Mouse (Mus musculus): ENCODE measurements around the gene Lrrc4.

DNA sequence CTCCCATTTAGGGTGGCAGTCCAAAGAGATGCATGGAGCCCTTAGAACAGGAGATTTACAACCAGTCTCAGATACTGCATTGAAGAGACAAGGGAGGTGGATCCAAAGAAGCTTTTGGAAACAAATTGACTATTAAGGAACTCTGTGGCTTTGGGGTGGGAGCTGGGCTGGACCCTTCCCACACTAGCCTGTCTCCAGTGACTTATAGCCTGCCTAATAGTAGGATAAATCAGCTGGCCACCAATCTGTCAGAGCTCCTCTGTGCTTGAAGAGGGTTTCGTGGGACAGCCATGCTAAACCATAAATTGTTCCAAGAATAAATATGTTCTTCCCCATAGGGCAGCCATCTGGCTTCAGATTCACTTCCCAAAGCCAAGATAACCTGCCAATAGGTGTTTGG, 43.8 kb upstream of the Lrrc4 start:
- no peak for TF ChIP-seq CTCF (IDR thresholded peaks at IDR 0.05; ENCODE audit: control insufficient read depth, insufficient read depth, insufficient read length)
- TF ChIP-seq MAX (IDR thresholded peaks at IDR 0.05) = no peak

All from C2C12 (cell line).